Mouse (Mus musculus) ES-E14 (cell line): Measurements from ENCODE around the gene C87436. TPM values are rescaled to one million over a fixed set of nuclear protein-coding genes. Genes with fewer than 3 reads are reported as not detected.

ENCODE experiments used
- DNase-seq: peaks from one replicate; pipeline ENCODE4 v3.0.0-alpha.2; 2013; ENCODE audit warnings: low read depth, low spot score
- H3K27ac ChIP-seq: 2 replicates; pipeline ENCODE4 v1.5.1; 2012; ENCODE audit warnings: low read depth, mild to moderate bottlenecking, low read length, moderate library complexity, mixed read lengths; ENCODE audit not compliant: poor library complexity, insufficient read depth, severe bottlenecking
- H3K36me3 ChIP-seq: 2 replicates; pipeline ENCODE4 v1.6.1; 2012; ENCODE audit warnings: mild to moderate bottlenecking, low read length, moderate library complexity, mixed read lengths; ENCODE audit not compliant: control insufficient read depth, poor library complexity, insufficient read depth, severe bottlenecking
- H3K4me1 ChIP-seq, 2 experiments: fragments of 150-350 bp in 1 of 2; sonication (generic) in 1 of 2; 2 replicates each; pipeline ENCODE4 v1.6.1; 2012; ENCODE audit warnings: low read length in 2 of 2, mild to moderate bottlenecking in 1 of 2, mixed read lengths in 1 of 2; ENCODE audit not compliant: control insufficient read depth in 2 of 2, insufficient read depth in 2 of 2, poor library complexity in 1 of 2
- H3K4me3 ChIP-seq, 2 experiments: fragments of 150-350 bp in 1 of 2; sonication (generic) in 1 of 2; 2 replicates each; pipeline ENCODE4 v1.5.1; 2012; ENCODE audit warnings: low read length in 2 of 2, low read depth in 1 of 2, mild to moderate bottlenecking in 1 of 2, mixed read lengths in 1 of 2; ENCODE audit not compliant: insufficient read depth in 1 of 2, poor library complexity in 1 of 2, severe bottlenecking in 1 of 2
- H3K9ac ChIP-seq: 2 replicates; pipeline ENCODE4 v1.6.1; 2012; ENCODE audit warnings: low read depth, mild to moderate bottlenecking, low read length, mixed read lengths; ENCODE audit not compliant: poor library complexity, insufficient read depth, severe bottlenecking
- H3K9me3 ChIP-seq: fragments of 150-350 bp; sonication (generic); 2 replicates; pipeline ENCODE4 v1.6.1; 2012; ENCODE audit warnings: low read depth, mild to moderate bottlenecking, low read length; ENCODE audit not compliant: control insufficient read depth, insufficient read depth
- CHD2 ChIP-seq: IDR thresholded peaks from 2 replicates; pipeline ENCODE4 v1.6.1; 2014; ENCODE audit warnings: mild to moderate bottlenecking, low read depth, low read length, inconsistent platforms
- HCFC1 ChIP-seq: IDR thresholded peaks from 2 replicates; pipeline ENCODE4 v1.6.1; 2012; ENCODE audit warnings: low read length, inconsistent platforms, borderline replicate concordance; ENCODE audit not compliant: insufficient read depth
- MAFK ChIP-seq: IDR thresholded peaks from 2 replicates; pipeline ENCODE4 v1.6.1; 2014; ENCODE audit warnings: mild to moderate bottlenecking, low read depth, low read length, inconsistent platforms; ENCODE audit not compliant: insufficient read depth
- ZC3H11A ChIP-seq: IDR thresholded peaks from 2 replicates; pipeline ENCODE4 v1.6.1; 2012; ENCODE audit warnings: low read depth, mild to moderate bottlenecking, inconsistent platforms, low read length, borderline replicate concordance
- ZNF384 ChIP-seq: IDR thresholded peaks from 2 replicates; pipeline ENCODE4 v1.6.1; 2012; ENCODE audit warnings: low read depth, low read length, inconsistent platforms
- in situ Hi-C, 2 experiments: fragments of 600-800 bp; cut with MboI; formaldehyde crosslinking; loops; one replicate each; pipeline ENCODE4 v1.15.1; 2025; ENCODE audit warnings: low sequenced_read_pairs in 2 of 2, inconsistent platforms in 1 of 2; ENCODE audit not compliant: unreplicated experiment in 2 of 2
- total RNA-seq: library from RNA; depleted of rRNA; stranded (reverse); fragments of 300-350 nt; gene quantifications from 2 replicates; pipeline ENCODE4 v1.2.3, GENCODE M21; 2012; rRNA removed

The C87436 gene
- total RNA-seq, result 12.5 and 13.1 TPM in 2 replicates

- no peaks in the 10 kb centered on the region for H3K9me3 ChIP-seq
- peak within 1 kb of the TSS; percentile 90 to 97 for H3K4me3 ChIP-seq
- DNase-seq, result peak; percentile 93
- in situ Hi-C loops, result no loop called here
- peaks cover 0 to 4% of the 10 kb centered on the region in 2 experiments; a peak in 1 of 4 replicates for H3K4me1 ChIP-seq
- 0 out of 2 replicates have a peak, but pooled peaks cover 2% of the 10 kb centered on the region for H3K36me3 ChIP-seq
- TF ChIP-seq MAFK (no peak), CHD2 (peak; percentile 42; the same call in 1 of the 2 replicates), HCFC1 (peak; percentile 90)
- H3K9ac ChIP-seq, result peak within 1 kb of the TSS; percentile 98
- H3K27ac ChIP-seq, result peak within 1 kb of the TSS; percentile 98
Observed at GRCm38 (mm10) chr6:86438272-86439118, at the start of gene C87436. TSS of gene C87436 (plus strand) at chr6:86438374.

GRCm38 (mm10) chr6:86388461-86388860 is 49.7 kb upstream of the C87436 start:
- in situ Hi-C loops, result no loop called here
- Histone ChIP-seq H3K9me3 (no peaks in the 10 kb centered on the region), H3K4me3 (no peak overlapping the region), H3K4me1 (peaks cover 0 to 1% of the 10 kb centered on the region in 2 experiments; a peak in 3 of 4 replicates), H3K36me3 (peaks cover 27% of the 10 kb centered on the region), H3K9ac (peak overlapping the region; percentile 42; the same call in 1 of the 2 replicates), H3K27ac (no peak overlapping the region)
- DNase-seq, result no peak
- no peak for TF ChIP-seq ZNF384
- no peak for TF ChIP-seq ZC3H11A
- no peak for TF ChIP-seq MAFK
- TF ChIP-seq HCFC1, result no peak
- TF ChIP-seq CHD2, result no peak

- TF ChIP-seq CHD2 (no peak), HCFC1 (no peak), ZNF384 (no peak), ZC3H11A (no peak), MAFK (no peak)
- H3K27ac ChIP-seq, result no peak overlapping the region
Observed at GRCm38 (mm10) chr6:86391326-86391725, 46.8 kb upstream of the C87436 start.

GRCm38 (mm10) chr6:86393187-86393586 is 45.0 kb upstream of the C87436 start:
- no peak overlapping the region for H3K9ac ChIP-seq
- TF ChIP-seq CHD2, result no peak
- TF ChIP-seq HCFC1, result no peak
- no peak for TF ChIP-seq ZNF384
- TF ChIP-seq MAFK, result no peak
- TF ChIP-seq ZC3H11A, result no peak
- no peak for DNase-seq
- peaks cover 33% of the 10 kb centered on the region for H3K36me3 ChIP-seq
- H3K4me3 ChIP-seq, result no peak overlapping the region
- H3K9me3 ChIP-seq, result no peaks in the 10 kb centered on the region
- no peak overlapping the region for H3K27ac ChIP-seq
- in situ Hi-C loops, result no loop called here
- H3K4me1 ChIP-seq, result peaks cover 6 to 7% of the 10 kb centered on the region in 2 experiments; a peak in 2 of 4 replicates

More at GRCm38 (mm10) chr6:86391326-86391725, 46.8 kb upstream of the C87436 start:
- H3K9ac ChIP-seq, result no peak overlapping the region
- DNase-seq, result no peak
- no peaks in the 10 kb centered on the region for H3K9me3 ChIP-seq
- in situ Hi-C loops, result no loop called here
- peaks cover 4 to 7% of the 10 kb centered on the region in 2 experiments; a peak in 2 of 4 replicates for H3K4me1 ChIP-seq
- H3K36me3 ChIP-seq, result peaks cover 36% of the 10 kb centered on the region
- H3K4me3 ChIP-seq, result no peak overlapping the region
